Mouse (Mus musculus) midbrain, embryonic 12.5 days (tissue): ENCODE data around the gene 4930402F06Rik. TPM values are rescaled to one million over a fixed set of nuclear protein-coding genes. Genes with fewer than 3 reads are reported as not detected.

Source experiments
- ATAC-seq: fragments of 200-750 bp; cut with Nextera tagmentation; 2 replicates; pipeline ENCODE4 v1.8.0; 2017; ENCODE audit warnings: low read depth, moderate TSS enrichment, moderate library complexity; ENCODE audit not compliant: low FRiP score
- H3K27ac ChIP-seq: fragments of 300-500 bp; sonication (generic); replicated peaks from 2 replicates; pipeline ENCODE4 v1.5.1; 2016; ENCODE audit warnings: mild to moderate bottlenecking
- H3K27me3 ChIP-seq: fragments of 300-500 bp; sonication (generic); 2 replicates; pipeline ENCODE4 v1.6.1; 2016; ENCODE audit warnings: mild to moderate bottlenecking
- H3K36me3 ChIP-seq: fragments of 300-500 bp; sonication (generic); 2 replicates; pipeline ENCODE4 v1.6.1; 2016
- H3K4me1 ChIP-seq: fragments of 300-500 bp; sonication (generic); 2 replicates; pipeline ENCODE4 v1.6.1; 2016
- H3K4me2 ChIP-seq: fragments of 300-500 bp; sonication (generic); replicated peaks from 2 replicates; pipeline ENCODE4 v1.6.1; 2016; ENCODE audit warnings: mild to moderate bottlenecking, moderate library complexity
- H3K4me3 ChIP-seq: fragments of 300-500 bp; sonication (generic); 2 replicates; pipeline ENCODE4 v1.5.1; 2016; ENCODE audit warnings: mild to moderate bottlenecking
- H3K9ac ChIP-seq: fragments of 300-500 bp; sonication (generic); replicated peaks from 2 replicates; pipeline ENCODE4 v1.6.1; 2016; ENCODE audit warnings: mild to moderate bottlenecking, moderate library complexity
- H3K9me3 ChIP-seq: fragments of 300-500 bp; sonication (generic); 2 replicates; pipeline ENCODE4 v1.6.1; 2016; ENCODE audit warnings: mild to moderate bottlenecking
- WGBS: fragments of 180-500 bp; shearing (Covaris S2); methylation state at CpG from one replicate; pipeline ENCODE4 v1.1.7; 2016; 5-methylcytosine and 5-hydroxymethylcytosine counted together
- polyA plus RNA-seq: library from polyadenylated mRNA; unstranded; fragments of >200 nt; fragmentation: Nextera tagmentation; extraction: Ambion mirVana; gene quantifications from 2 replicates; pipeline ENCODE4 v1.2.1, GENCODE M21; 2016

Gene 4930402F06Rik
- polyA plus RNA-seq = not detected in 2 replicates

DNA sequence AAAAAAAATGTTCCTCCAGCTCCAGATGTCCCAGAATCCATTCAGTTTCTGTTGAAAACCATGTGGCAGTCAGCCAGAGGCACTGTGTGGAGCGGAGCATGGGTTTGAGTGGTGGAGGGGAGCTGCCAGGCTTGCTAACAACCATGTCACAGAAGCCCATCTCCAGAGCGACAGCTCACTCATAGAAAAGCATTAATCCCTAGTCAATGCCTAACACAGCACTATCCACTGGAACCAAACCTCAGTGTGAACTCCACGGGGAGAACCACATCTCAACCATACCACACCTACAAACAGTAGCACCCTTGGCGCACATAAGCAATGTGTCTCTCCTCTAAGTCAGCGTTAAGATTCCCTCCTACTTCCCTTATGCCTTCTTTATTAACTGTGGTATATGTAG, at the start of gene 4930402F06Rik:
4930402F06Rik (minus strand) TSS at position 80 of the 400 bp plus-strand sequence.
- no peak for ATAC-seq
- Histone ChIP-seq H3K27ac (no peak within 1 kb of the TSS), H3K4me1 (no peaks in the 10 kb centered on the region), H3K27me3 (0 out of 2 replicates have a peak, but pooled peaks cover 4% of the 10 kb centered on the region), H3K36me3 (no peaks in the 10 kb centered on the region), H3K4me2 (no peak within 1 kb of the TSS), H3K9me3 (no peaks in the 10 kb centered on the region), H3K9ac (no peak within 1 kb of the TSS), H3K4me3 (no peak within 1 kb of the TSS)
- WGBS = 66% methylated on average over 5 of the region's 5 CpGs

GRCm38 (mm10) chr2:35446300-35446699, 49.3 kb upstream of the 4930402F06Rik start:
- Histone ChIP-seq H3K9me3 (no peaks in the 10 kb centered on the region), H3K4me1 (0 out of 2 replicates have a peak, but pooled peaks cover 4% of the 10 kb centered on the region), H3K9ac (no peak overlapping the region), H3K4me3 (no peak overlapping the region), H3K36me3 (no peaks in the 10 kb centered on the region), H3K27me3 (no peaks in the 10 kb centered on the region), H3K4me2 (no peak overlapping the region), H3K27ac (no peak overlapping the region)
- ATAC-seq = no peak
- 82% methylated on average over 5 of the region's 5 CpGs for WGBS

GRCm38 (mm10) chr2:35445610-35446009, 48.6 kb upstream of the 4930402F06Rik start:
- H3K27me3 ChIP-seq = no peaks in the 10 kb centered on the region
- no peak overlapping the region for H3K27ac ChIP-seq
- H3K9me3 ChIP-seq = no peaks in the 10 kb centered on the region
- no peak for ATAC-seq
- 0 out of 2 replicates have a peak, but pooled peaks cover 4% of the 10 kb centered on the region for H3K4me1 ChIP-seq
- H3K36me3 ChIP-seq = no peaks in the 10 kb centered on the region
- WGBS = 86% methylated on average over 7 of the region's 7 CpGs
- no peak overlapping the region for H3K4me2 ChIP-seq
- H3K4me3 ChIP-seq = no peak overlapping the region
- H3K9ac ChIP-seq = no peak overlapping the region

DNA sequence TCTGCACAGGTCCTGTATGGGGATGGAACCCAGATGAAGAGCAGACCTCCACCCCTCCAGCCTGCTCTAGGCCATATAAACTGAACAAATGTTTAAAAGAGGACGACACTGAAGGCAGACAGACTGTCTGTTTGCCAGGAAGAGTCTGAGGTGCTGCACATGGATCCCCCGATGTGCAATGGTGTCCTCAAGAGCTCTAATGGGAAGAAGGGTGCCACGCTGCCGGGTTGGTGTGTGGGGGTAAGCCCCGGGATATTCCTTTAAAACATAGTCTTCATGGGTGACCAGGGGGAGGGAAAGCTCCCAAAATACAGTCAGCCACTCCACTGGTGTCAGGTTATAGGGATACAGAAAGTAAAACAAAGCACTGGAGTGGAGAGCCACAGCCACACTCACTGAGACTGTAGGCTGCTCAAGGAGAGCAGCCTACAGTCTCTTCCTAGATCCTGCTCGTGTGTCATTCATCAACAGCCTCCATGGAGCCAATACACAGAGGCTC, 47.8 kb upstream of the 4930402F06Rik start:
- 82% methylated on average over 6 of the region's 6 CpGs for WGBS
- H3K4me3 ChIP-seq = no peak overlapping the region
- no peak overlapping the region for H3K9ac ChIP-seq
- H3K4me2 ChIP-seq = no peak overlapping the region
- no peaks in the 10 kb centered on the region for H3K27me3 ChIP-seq
- H3K27ac ChIP-seq = no peak overlapping the region
- 0 out of 2 replicates have a peak, but pooled peaks cover 4% of the 10 kb centered on the region for H3K4me1 ChIP-seq
- H3K9me3 ChIP-seq = no peaks in the 10 kb centered on the region
- H3K36me3 ChIP-seq = no peaks in the 10 kb centered on the region
- no peak for ATAC-seq

DNA sequence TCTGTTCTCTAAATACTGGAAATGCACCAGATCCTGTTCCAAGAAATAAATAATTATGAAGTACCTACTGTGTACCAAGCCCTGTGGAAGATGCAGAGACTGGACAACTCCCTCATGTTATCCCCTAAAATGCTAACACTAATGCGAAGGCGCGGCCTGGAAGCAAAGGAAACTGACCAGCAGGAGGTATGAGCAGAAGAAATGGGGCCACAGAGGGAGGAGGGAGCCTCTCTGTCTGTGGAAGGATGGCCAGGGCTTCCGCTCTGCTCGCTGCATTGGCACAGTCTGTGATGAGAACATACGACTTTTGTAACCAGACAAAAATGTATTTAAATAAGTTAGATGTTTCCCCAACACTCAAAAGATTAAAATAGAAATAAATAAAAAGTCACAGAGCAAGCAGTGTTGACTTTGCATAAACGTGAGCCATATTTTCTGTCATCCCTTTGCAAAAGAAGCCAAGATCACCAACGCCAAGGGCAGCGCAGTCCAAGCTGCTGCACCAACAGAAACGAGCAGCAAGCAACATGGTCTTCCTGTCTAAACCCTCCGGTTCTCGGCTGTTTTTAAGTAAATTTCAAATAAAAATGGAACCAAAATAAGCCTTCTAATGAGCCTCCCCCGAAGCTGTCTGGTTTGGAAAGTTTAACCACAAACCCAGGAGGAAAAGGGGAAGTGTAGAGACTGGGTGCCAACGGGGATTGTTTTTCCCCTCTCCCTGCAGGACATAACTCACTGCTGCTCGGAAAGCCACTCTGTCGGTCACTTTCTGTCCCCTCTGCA, 47.2 kb upstream of the 4930402F06Rik start:
- ATAC-seq = no peak
- H3K9me3 ChIP-seq = no peaks in the 10 kb centered on the region
- 73% methylated on average over 16 of the region's 16 CpGs for WGBS

GRCm38 (mm10) chr2:35443325-35443724, 46.4 kb upstream of the 4930402F06Rik start:
- no peak for ATAC-seq
- 82% methylated on average over 5 of the region's 5 CpGs for WGBS

More for the DNA sequence above, 47.2 kb upstream of the 4930402F06Rik start:
- H3K27ac ChIP-seq = no peak overlapping the region
- no peak overlapping the region for H3K4me3 ChIP-seq
- H3K36me3 ChIP-seq = no peaks in the 10 kb centered on the region
- no peak overlapping the region for H3K9ac ChIP-seq
- H3K4me2 ChIP-seq = no peak overlapping the region
- no peaks in the 10 kb centered on the region for H3K27me3 ChIP-seq
- 0 out of 2 replicates have a peak, but pooled peaks cover 4% of the 10 kb centered on the region for H3K4me1 ChIP-seq

GRCm38 (mm10) chr2:35442079-35442478, 45.1 kb upstream of the 4930402F06Rik start:
- Histone ChIP-seq H3K27ac (no peak overlapping the region), H3K9ac (no peak overlapping the region), H3K9me3 (no peaks in the 10 kb centered on the region), H3K4me1 (no peaks in the 10 kb centered on the region), H3K27me3 (no peaks in the 10 kb centered on the region), H3K4me2 (no peak overlapping the region), H3K4me3 (no peak overlapping the region), H3K36me3 (no peaks in the 10 kb centered on the region)
- WGBS = 84% methylated on average over 6 of the region's 6 CpGs
- ATAC-seq = no peak

More at GRCm38 (mm10) chr2:35443325-35443724, 46.4 kb upstream of the 4930402F06Rik start:
- Histone ChIP-seq H3K27me3 (no peaks in the 10 kb centered on the region), H3K4me1 (0 out of 2 replicates have a peak, but pooled peaks cover under 1% of the 10 kb centered on the region), H3K27ac (no peak overlapping the region), H3K36me3 (no peaks in the 10 kb centered on the region), H3K9ac (no peak overlapping the region), H3K4me3 (no peak overlapping the region), H3K9me3 (no peaks in the 10 kb centered on the region), H3K4me2 (no peak overlapping the region)

DNA sequence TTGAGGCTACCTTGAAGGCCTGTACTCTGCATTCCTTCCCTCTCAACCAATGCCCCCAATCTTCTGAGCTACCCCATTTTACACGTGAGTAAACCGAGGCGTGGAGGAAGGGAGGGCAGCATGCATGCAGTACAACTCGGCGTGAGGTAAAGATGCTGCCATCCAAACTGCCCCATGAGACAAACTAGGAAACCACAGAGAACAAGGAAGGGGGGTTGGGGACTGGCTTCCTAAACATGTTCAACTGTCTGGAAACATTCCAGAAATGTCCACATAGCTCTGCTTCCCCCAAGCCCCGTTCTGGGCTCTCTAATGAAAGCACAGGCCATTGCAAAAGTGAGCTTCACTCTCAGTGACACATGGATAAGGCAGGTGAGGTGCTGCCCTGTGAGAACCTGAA, 44.4 kb upstream of the 4930402F06Rik start:
- Histone ChIP-seq H3K9ac (no peak overlapping the region), H3K36me3 (no peaks in the 10 kb centered on the region), H3K9me3 (no peaks in the 10 kb centered on the region), H3K4me3 (no peak overlapping the region), H3K27me3 (no peaks in the 10 kb centered on the region), H3K27ac (no peak overlapping the region), H3K4me1 (no peaks in the 10 kb centered on the region), H3K4me2 (no peak overlapping the region)
- WGBS = 86% methylated on average over 6 of the region's 6 CpGs
- ATAC-seq = no peak

DNA sequence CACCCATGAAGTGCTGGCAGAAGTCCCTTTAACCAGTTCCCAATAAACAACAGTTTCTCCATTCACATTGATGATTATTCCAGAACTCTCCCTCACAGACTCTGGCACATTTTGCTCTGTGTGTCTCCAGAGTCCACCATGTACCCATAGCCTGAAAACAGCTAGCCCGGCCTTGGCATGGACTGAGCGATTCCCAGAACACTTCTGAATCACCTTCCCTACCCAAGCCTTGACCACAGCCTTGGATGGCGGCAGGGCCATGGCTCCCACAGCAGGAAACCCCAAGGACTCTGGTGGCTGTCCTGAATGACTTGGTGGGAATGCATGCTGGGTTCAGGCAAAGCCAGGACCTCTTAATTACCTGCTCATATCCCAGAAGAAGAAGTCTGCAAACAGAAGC, 43.5 kb upstream of the 4930402F06Rik start:
- Histone ChIP-seq H3K9ac (no peak overlapping the region), H3K9me3 (no peaks in the 10 kb centered on the region), H3K27ac (no peak overlapping the region), H3K4me2 (no peak overlapping the region), H3K4me1 (no peaks in the 10 kb centered on the region), H3K4me3 (no peak overlapping the region), H3K36me3 (no peaks in the 10 kb centered on the region), H3K27me3 (no peaks in the 10 kb centered on the region)
- ATAC-seq = no peak
- 88% methylated on average over 3 of the region's 3 CpGs for WGBS

DNA sequence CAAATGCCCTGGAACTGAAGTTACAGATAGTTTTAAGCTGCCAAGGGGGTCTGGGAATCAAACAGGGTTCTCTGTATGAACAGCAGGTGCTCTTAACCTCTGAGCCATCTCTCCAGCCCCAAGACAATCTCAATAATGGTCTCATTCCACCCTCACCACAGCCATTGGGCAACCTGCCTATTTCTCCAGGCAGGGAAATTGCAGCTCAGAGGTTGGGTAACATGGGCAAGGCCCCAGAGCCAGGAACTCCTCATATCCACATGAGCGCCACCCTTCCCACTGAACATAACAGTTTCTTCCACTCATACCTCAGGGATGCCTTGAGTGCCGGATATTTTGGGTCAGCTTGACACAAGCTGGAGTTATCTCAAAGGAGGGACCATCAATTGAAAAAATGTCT, 40.8 kb upstream of the 4930402F06Rik start:
- Histone ChIP-seq H3K36me3 (no peaks in the 10 kb centered on the region), H3K9me3 (no peaks in the 10 kb centered on the region), H3K4me2 (no peak overlapping the region), H3K27ac (no peak overlapping the region), H3K27me3 (no peaks in the 10 kb centered on the region), H3K9ac (no peak overlapping the region), H3K4me3 (no peak overlapping the region), H3K4me1 (no peaks in the 10 kb centered on the region)
- ATAC-seq = no peak
- WGBS = 92% methylated on average over 2 of the region's 2 CpGs

- Histone ChIP-seq H3K36me3 (no peaks in the 10 kb centered on the region), H3K9ac (no peak overlapping the region), H3K4me2 (no peak overlapping the region), H3K27me3 (no peaks in the 10 kb centered on the region), H3K27ac (no peak overlapping the region), H3K9me3 (no peaks in the 10 kb centered on the region), H3K4me3 (no peak overlapping the region), H3K4me1 (no peaks in the 10 kb centered on the region)
- 86% methylated on average over 6 of the region's 6 CpGs for WGBS
- ATAC-seq = no peak
These were observed 37.7 kb upstream of the 4930402F06Rik start for GRCm38 (mm10) chr2:35434576-35435123.

DNA sequence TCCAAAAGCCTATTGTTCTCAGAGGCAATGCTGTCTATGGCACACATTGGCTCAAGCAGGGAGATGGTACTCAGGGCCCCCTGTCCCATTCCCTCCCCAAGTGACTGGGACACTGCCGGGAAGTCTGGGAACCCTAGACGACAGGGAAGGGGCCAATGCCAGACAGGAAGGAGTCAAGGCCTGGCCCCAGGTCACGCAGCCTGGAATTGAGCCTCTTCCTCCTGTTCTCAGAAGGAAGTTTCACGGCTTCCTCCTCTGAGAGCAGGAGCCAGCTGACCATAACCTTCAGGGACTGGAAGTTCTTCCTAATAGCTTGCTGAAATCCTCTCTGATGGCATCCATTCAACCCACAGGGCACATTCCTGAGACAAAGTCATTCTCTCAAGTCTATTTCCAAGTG, 36.5 kb upstream of the 4930402F06Rik start:
- H3K4me1 ChIP-seq = no peaks in the 10 kb centered on the region
- H3K4me3 ChIP-seq = no peak overlapping the region
- no peaks in the 10 kb centered on the region for H3K36me3 ChIP-seq
- ATAC-seq = no peak
- H3K27me3 ChIP-seq = no peaks in the 10 kb centered on the region
- H3K9ac ChIP-seq = no peak overlapping the region
- H3K27ac ChIP-seq = no peak overlapping the region
- H3K4me2 ChIP-seq = no peak overlapping the region
- WGBS = 76% methylated on average over 4 of the region's 4 CpGs
- H3K9me3 ChIP-seq = no peaks in the 10 kb centered on the region
